Mouse (Mus musculus) olfactory bulb, adult 2 months (tissue): Measurements from ENCODE around the gene Tuba3a.

Source experiments
- CTCF ChIP-seq: fragments of 200-500 bp; IDR thresholded peaks from 2 replicates; pipeline ENCODE4 v1.5.1; 2012; ENCODE audit warnings: low read depth, mild to moderate bottlenecking, low read length, moderate library complexity; ENCODE audit not compliant: insufficient read depth
- POLR2A ChIP-seq: fragments of 200-500 bp; IDR thresholded peaks from 2 replicates; pipeline ENCODE4 v1.6.1; 2012; ENCODE audit warnings: mild to moderate bottlenecking, low read depth, low read length, moderate library complexity; ENCODE audit not compliant: insufficient read depth

- TF ChIP-seq POLR2A (no peak), CTCF (no peak)
Observed at GRCm38 (mm10) chr6:125314231-125314563, 28.4 kb upstream of the Tuba3a start.
